Mouse (Mus musculus): ENCODE results near the gene Fam78b. TPM values are rescaled to one million over a fixed set of nuclear protein-coding genes. Genes with fewer than 3 reads are reported as not detected.

The Fam78b gene
- polyA plus RNA-seq, 1 experiment from 2014 or later: 0.69 TPM

GRCm38 (mm10) chr1:167066933-167067341 is 65.7 kb downstream of the Fam78b start:
- H3K4me3 ChIP-seq (replicated peaks): no peak overlapping the region
- no peaks in the 10 kb centered on the region for H3K9me3 ChIP-seq
- 82% methylated on average over 9 of the region's 9 CpGs for WGBS
- H3K27ac ChIP-seq: no peak overlapping the region
- H3K4me1 ChIP-seq (replicated peaks): no peaks in the 10 kb centered on the region
- no peaks in the 10 kb centered on the region for H3K27me3 ChIP-seq
- no peak overlapping the region for H3K9ac ChIP-seq (replicated peaks)
- ATAC-seq (ENCODE audit: insufficient number of reproducible peaks, insufficient read depth, low FRiP score, low TSS enrichment, low read depth): no peak
- H3K4me2 ChIP-seq: no peak overlapping the region
- no peaks in the 10 kb centered on the region for H3K36me3 ChIP-seq

GRCm38 (mm10) chr1:167069741-167070140 is 68.5 kb downstream of the Fam78b start:
- H3K4me2 ChIP-seq: no peak overlapping the region
- 62% methylated on average over 9 of the region's 9 CpGs for WGBS
- no peaks in the 10 kb centered on the region for H3K36me3 ChIP-seq
- no peaks in the 10 kb centered on the region for H3K9me3 ChIP-seq
- no peaks in the 10 kb centered on the region for H3K27me3 ChIP-seq
- no peak overlapping the region for H3K4me3 ChIP-seq (replicated peaks)
- H3K27ac ChIP-seq: no peak overlapping the region
- no peaks in the 10 kb centered on the region for H3K4me1 ChIP-seq (replicated peaks)
- no peak overlapping the region for H3K9ac ChIP-seq (replicated peaks)
- no peak for ATAC-seq (ENCODE audit: insufficient number of reproducible peaks, insufficient read depth, low FRiP score, low TSS enrichment, low read depth)

- no peak for ATAC-seq (ENCODE audit: insufficient number of reproducible peaks, insufficient read depth, low FRiP score, low TSS enrichment, low read depth)
- Histone ChIP-seq H3K27ac (no peak overlapping the region), H3K9me3 (no peaks in the 10 kb centered on the region), H3K4me1 (replicated peaks) (no peaks in the 10 kb centered on the region), H3K36me3 (no peaks in the 10 kb centered on the region), H3K4me3 (replicated peaks) (no peak overlapping the region), H3K4me2 (no peak overlapping the region), H3K9ac (replicated peaks) (no peak overlapping the region), H3K27me3 (no peaks in the 10 kb centered on the region)
- 65% methylated on average over 6 of the region's 6 CpGs for WGBS
These were observed 69.1 kb downstream of the Fam78b start for GRCm38 (mm10) chr1:167070306-167070705.

DNA sequence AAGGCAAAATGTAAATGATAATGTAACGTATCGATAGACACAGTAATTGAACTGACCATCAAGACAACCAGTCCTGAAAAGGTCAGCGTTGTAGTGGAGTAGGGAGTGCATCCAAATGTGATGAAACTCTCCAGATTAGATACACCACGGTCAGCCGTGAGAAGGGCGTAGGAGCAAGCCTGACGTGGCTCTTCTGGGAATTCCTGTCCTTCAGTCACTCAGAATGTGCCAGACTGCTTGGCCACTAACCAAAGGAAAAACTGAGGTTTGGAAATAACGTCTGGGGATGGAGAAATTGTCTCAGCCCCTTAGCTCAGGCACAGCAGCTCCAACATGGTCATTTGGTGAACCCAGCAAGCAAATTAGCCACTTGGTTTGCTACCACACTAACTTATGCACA is 74.5 kb downstream of the Fam78b start:
- H3K27ac ChIP-seq: no peak overlapping the region
- no peak overlapping the region for H3K4me3 ChIP-seq (replicated peaks)
- no peak overlapping the region for H3K9ac ChIP-seq (replicated peaks)
- 84% methylated on average over 8 of the region's 8 CpGs for WGBS
- H3K9me3 ChIP-seq: no peaks in the 10 kb centered on the region
- no peaks in the 10 kb centered on the region for H3K4me1 ChIP-seq (replicated peaks)
- no peaks in the 10 kb centered on the region for H3K36me3 ChIP-seq
- H3K4me2 ChIP-seq: no peak overlapping the region
- H3K27me3 ChIP-seq: no peaks in the 10 kb centered on the region
- ATAC-seq (ENCODE audit: insufficient number of reproducible peaks, insufficient read depth, low FRiP score, low TSS enrichment, low read depth): no peak

- Histone ChIP-seq H3K4me3 (replicated peaks) (no peak overlapping the region), H3K27ac (no peak overlapping the region), H3K4me2 (no peak overlapping the region), H3K36me3 (no peaks in the 10 kb centered on the region), H3K4me1 (replicated peaks) (no peaks in the 10 kb centered on the region; the same call in 1 of the 2 replicates), H3K27me3 (no peaks in the 10 kb centered on the region), H3K9me3 (no peaks in the 10 kb centered on the region), H3K9ac (replicated peaks) (no peak overlapping the region)
- 35% methylated on average over 5 of the region's 5 CpGs for WGBS
- no peak for ATAC-seq (ENCODE audit: insufficient number of reproducible peaks, insufficient read depth, low FRiP score, low TSS enrichment, low read depth)
These were observed 78.3 kb downstream of the Fam78b start for GRCm38 (mm10) chr1:167079476-167079875.

DNA sequence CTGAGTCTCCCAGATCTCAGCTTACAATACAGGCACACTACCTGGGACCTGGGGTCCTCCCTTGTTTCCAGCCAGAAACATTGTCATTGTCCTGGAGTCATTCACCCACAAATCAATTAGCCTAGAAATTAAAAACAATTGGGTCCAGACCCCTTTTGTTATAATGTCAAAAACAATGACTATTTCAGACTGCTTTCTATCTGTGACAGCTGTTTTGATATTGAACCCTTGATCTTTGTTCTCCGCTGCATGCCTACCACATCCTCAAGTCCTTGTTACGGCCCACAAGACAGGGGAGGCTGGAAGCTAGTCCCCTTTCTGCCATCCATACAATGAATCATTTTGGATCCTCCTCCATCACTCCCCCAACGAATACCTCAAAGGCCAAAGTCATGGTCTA is 80.7 kb downstream of the Fam78b start:
- ATAC-seq (ENCODE audit: insufficient number of reproducible peaks, insufficient read depth, low FRiP score, low TSS enrichment, low read depth): no peak
- Histone ChIP-seq H3K4me2 (no peak overlapping the region), H3K4me1 (replicated peaks) (no peaks in the 10 kb centered on the region; the same call in 1 of the 2 replicates), H3K9ac (replicated peaks) (no peak overlapping the region), H3K27me3 (no peaks in the 10 kb centered on the region), H3K4me3 (replicated peaks) (no peak overlapping the region), H3K36me3 (no peaks in the 10 kb centered on the region), H3K9me3 (no peaks in the 10 kb centered on the region), H3K27ac (no peak overlapping the region)
- WGBS: 76% methylated on average over 3 of the region's 3 CpGs

GRCm38 (mm10) chr1:167082506-167083100 is 81.4 kb downstream of the Fam78b start:
- Histone ChIP-seq H3K9ac (replicated peaks) (no peak overlapping the region), H3K4me2 (no peak overlapping the region), H3K27ac (no peak overlapping the region), H3K27me3 (no peaks in the 10 kb centered on the region), H3K9me3 (no peaks in the 10 kb centered on the region), H3K4me1 (replicated peaks) (no peaks in the 10 kb centered on the region; the same call in 1 of the 2 replicates), H3K4me3 (replicated peaks) (no peak overlapping the region), H3K36me3 (no peaks in the 10 kb centered on the region)
- WGBS: 38% methylated on average over 4 of the region's 4 CpGs
- no peak for ATAC-seq (ENCODE audit: insufficient number of reproducible peaks, insufficient read depth, low FRiP score, low TSS enrichment, low read depth)

DNA sequence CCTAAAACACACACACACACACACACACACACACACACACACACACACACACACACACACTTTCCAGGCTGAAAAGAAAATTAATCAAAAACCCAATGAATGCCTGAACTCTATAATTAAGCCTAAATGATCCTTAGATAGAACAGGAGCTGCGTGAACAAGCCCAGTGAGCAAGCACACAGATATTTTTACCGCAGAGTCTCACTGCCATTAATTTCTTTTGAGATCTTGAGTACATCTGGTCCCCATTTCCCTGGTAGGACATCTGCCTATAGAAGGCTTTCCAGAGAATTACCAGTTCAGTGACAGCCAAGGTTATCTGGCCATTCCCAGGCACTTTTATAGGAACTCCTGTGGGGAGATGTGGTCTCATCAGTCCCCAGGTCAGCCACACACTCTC is 82.0 kb downstream of the Fam78b start:
- Histone ChIP-seq H3K9ac (replicated peaks) (no peak overlapping the region), H3K4me2 (no peak overlapping the region), H3K9me3 (no peaks in the 10 kb centered on the region), H3K4me3 (replicated peaks) (no peak overlapping the region), H3K36me3 (no peaks in the 10 kb centered on the region), H3K4me1 (replicated peaks) (no peaks in the 10 kb centered on the region; the same call in 1 of the 2 replicates), H3K27me3 (no peaks in the 10 kb centered on the region), H3K27ac (no peak overlapping the region)
- WGBS: 59% methylated on average over 2 of the region's 2 CpGs
- no peak for ATAC-seq (ENCODE audit: insufficient number of reproducible peaks, insufficient read depth, low FRiP score, low TSS enrichment, low read depth)

- no peaks in the 10 kb centered on the region for H3K9me3 ChIP-seq
- no peaks in the 10 kb centered on the region for H3K27me3 ChIP-seq
- no peak overlapping the region for H3K4me3 ChIP-seq (replicated peaks)
- no peak overlapping the region for H3K9ac ChIP-seq (replicated peaks)
- H3K36me3 ChIP-seq: no peaks in the 10 kb centered on the region
- H3K4me1 ChIP-seq (replicated peaks): no peaks in the 10 kb centered on the region; the same call in 1 of the 2 replicates
- H3K4me2 ChIP-seq: no peak overlapping the region
- no peak overlapping the region for H3K27ac ChIP-seq
- no peak for ATAC-seq (ENCODE audit: insufficient number of reproducible peaks, insufficient read depth, low FRiP score, low TSS enrichment, low read depth)
These were observed 83.1 kb downstream of the Fam78b start for GRCm38 (mm10) chr1:167084330-167084729.

GRCm38 (mm10) chr1:167085461-167085860 is 84.2 kb downstream of the Fam78b start:
- H3K36me3 ChIP-seq: no peaks in the 10 kb centered on the region
- 77% methylated on average over 4 of the region's 4 CpGs for WGBS
- H3K4me1 ChIP-seq (replicated peaks): no peaks in the 10 kb centered on the region; the same call in 1 of the 2 replicates
- no peak overlapping the region for H3K9ac ChIP-seq (replicated peaks)
- no peaks in the 10 kb centered on the region for H3K9me3 ChIP-seq
- H3K4me2 ChIP-seq: no peak overlapping the region
- no peaks in the 10 kb centered on the region for H3K27me3 ChIP-seq
- no peak for ATAC-seq (ENCODE audit: insufficient number of reproducible peaks, insufficient read depth, low FRiP score, low TSS enrichment, low read depth)
- no peak overlapping the region for H3K27ac ChIP-seq
- H3K4me3 ChIP-seq (replicated peaks): no peak overlapping the region

- H3K4me2 ChIP-seq: no peak overlapping the region
- H3K27me3 ChIP-seq: no peaks in the 10 kb centered on the region
- H3K27ac ChIP-seq: no peak overlapping the region
- WGBS: 95% methylated on average over 6 of the region's 6 CpGs
- H3K9ac ChIP-seq (replicated peaks): no peak overlapping the region
- H3K36me3 ChIP-seq: no peaks in the 10 kb centered on the region
- ATAC-seq (ENCODE audit: insufficient number of reproducible peaks, insufficient read depth, low FRiP score, low TSS enrichment, low read depth): no peak
- no peak overlapping the region for H3K4me3 ChIP-seq (replicated peaks)
- H3K4me1 ChIP-seq (replicated peaks): no peaks in the 10 kb centered on the region
- H3K9me3 ChIP-seq: no peaks in the 10 kb centered on the region
These were observed 89.2 kb downstream of the Fam78b start for GRCm38 (mm10) chr1:167090466-167090865.

- no peaks in the 10 kb centered on the region for H3K36me3 ChIP-seq
- no peak overlapping the region for H3K27ac ChIP-seq
- H3K27me3 ChIP-seq: no peaks in the 10 kb centered on the region
- no peak overlapping the region for H3K4me2 ChIP-seq
- no peak for ATAC-seq (ENCODE audit: insufficient number of reproducible peaks, insufficient read depth, low FRiP score, low TSS enrichment, low read depth)
- no peaks in the 10 kb centered on the region for H3K4me1 ChIP-seq (replicated peaks)
- 71% methylated on average over 3 of the region's 3 CpGs for WGBS
- H3K9me3 ChIP-seq: no peaks in the 10 kb centered on the region
- H3K9ac ChIP-seq (replicated peaks): no peak overlapping the region
- H3K4me3 ChIP-seq (replicated peaks): no peak overlapping the region
These were observed 92.3 kb downstream of the Fam78b start for GRCm38 (mm10) chr1:167093551-167093950.

Measured in limb, embryonic 12.5 days (tissue).